Mouse (Mus musculus): Measurements from ENCODE around the gene Hyal4. TPM values are rescaled to one million over a fixed set of nuclear protein-coding genes. Genes with fewer than 3 reads are reported as not detected.

Hyal4 gene
- polyA plus RNA-seq (2014; fragmentation: Nextera tagmentation; extraction: Ambion mirVana), result not detected in 2 replicates

GRCm38 (mm10) chr6:24748029-24748428, at the start of gene Hyal4:
TSS of gene Hyal4 (plus strand) at chr6:24748329.
- no peak within 1 kb of the TSS for H3K4me3 ChIP-seq (replicated peaks; ENCODE audit: low read depth, low read length)
- ATAC-seq (ENCODE audit: low FRiP score, low TSS enrichment), result no peak
- H3K27me3 ChIP-seq (ENCODE audit: control insufficient read depth, insufficient read depth, low read length), result no peaks in the 10 kb centered on the region
- 91% methylated on average over 4 of the region's 4 CpGs for WGBS
- no peaks in the 10 kb centered on the region for H3K9me3 ChIP-seq (ENCODE audit: control insufficient read depth, low read length)
- H3K4me1 ChIP-seq (ENCODE audit: control insufficient read depth, insufficient read depth, low read length), result no peaks in the 10 kb centered on the region
- no peak within 1 kb of the TSS for H3K27ac ChIP-seq (replicated peaks; ENCODE audit: low read depth, low read length)
- no peak for DNase-seq
- H3K36me3 ChIP-seq (ENCODE audit: control insufficient read depth, insufficient read depth, low read length), result no peaks in the 10 kb centered on the region
- H3K4me2 ChIP-seq (ENCODE audit: low read length), result no peak within 1 kb of the TSS
- H3K9ac ChIP-seq (replicated peaks; ENCODE audit: low read length), result no peak within 1 kb of the TSS

- no peak for DNase-seq
- 91% methylated on average over 5 of the region's 5 CpGs for WGBS
- no peak overlapping the region for H3K4me3 ChIP-seq (replicated peaks; ENCODE audit: low read depth, low read length)
- H3K9ac ChIP-seq (replicated peaks; ENCODE audit: low read length), result no peak overlapping the region
- H3K9me3 ChIP-seq (ENCODE audit: control insufficient read depth, low read length), result no peaks in the 10 kb centered on the region
- H3K36me3 ChIP-seq (ENCODE audit: control insufficient read depth, insufficient read depth, low read length), result no peaks in the 10 kb centered on the region
- no peak overlapping the region for H3K4me2 ChIP-seq (ENCODE audit: low read length)
- no peak overlapping the region for H3K27ac ChIP-seq (replicated peaks; ENCODE audit: low read depth, low read length)
- ATAC-seq (ENCODE audit: low FRiP score, low TSS enrichment), result no peak
- H3K4me1 ChIP-seq (ENCODE audit: control insufficient read depth, insufficient read depth, low read length), result no peaks in the 10 kb centered on the region
- no peaks in the 10 kb centered on the region for H3K27me3 ChIP-seq (ENCODE audit: control insufficient read depth, insufficient read depth, low read length)
Observed at GRCm38 (mm10) chr6:24707090-24707489, 41.0 kb upstream of the Hyal4 start.

GRCm38 (mm10) chr6:24707499-24707898, 40.6 kb upstream of the Hyal4 start:
- no peaks in the 10 kb centered on the region for H3K4me1 ChIP-seq (ENCODE audit: control insufficient read depth, insufficient read depth, low read length)
- no peaks in the 10 kb centered on the region for H3K9me3 ChIP-seq (ENCODE audit: control insufficient read depth, low read length)
- H3K27me3 ChIP-seq (ENCODE audit: control insufficient read depth, insufficient read depth, low read length), result no peaks in the 10 kb centered on the region
- H3K9ac ChIP-seq (replicated peaks; ENCODE audit: low read length), result no peak overlapping the region
- 90% methylated on average over 2 of the region's 2 CpGs for WGBS
- H3K27ac ChIP-seq (replicated peaks; ENCODE audit: low read depth, low read length), result no peak overlapping the region
- no peak overlapping the region for H3K4me3 ChIP-seq (replicated peaks; ENCODE audit: low read depth, low read length)
- no peak for DNase-seq
- no peak for ATAC-seq (ENCODE audit: low FRiP score, low TSS enrichment)
- no peak overlapping the region for H3K4me2 ChIP-seq (ENCODE audit: low read length)
- H3K36me3 ChIP-seq (ENCODE audit: control insufficient read depth, insufficient read depth, low read length), result no peaks in the 10 kb centered on the region

- no peaks in the 10 kb centered on the region for H3K4me1 ChIP-seq (ENCODE audit: control insufficient read depth, insufficient read depth, low read length)
- H3K4me3 ChIP-seq (replicated peaks; ENCODE audit: low read depth, low read length), result no peak overlapping the region
- no peaks in the 10 kb centered on the region for H3K9me3 ChIP-seq (ENCODE audit: control insufficient read depth, low read length)
- H3K27me3 ChIP-seq (ENCODE audit: control insufficient read depth, insufficient read depth, low read length), result no peaks in the 10 kb centered on the region
- WGBS, result 37% methylated on average over 13 of the region's 13 CpGs
- no peak overlapping the region for H3K9ac ChIP-seq (replicated peaks; ENCODE audit: low read length)
- H3K4me2 ChIP-seq (ENCODE audit: low read length), result no peak overlapping the region
- H3K36me3 ChIP-seq (ENCODE audit: control insufficient read depth, insufficient read depth, low read length), result no peaks in the 10 kb centered on the region
- peak; percentile 87 for DNase-seq
- H3K27ac ChIP-seq (replicated peaks; ENCODE audit: low read depth, low read length), result no peak overlapping the region
- ATAC-seq (ENCODE audit: low FRiP score, low TSS enrichment), result no peak
Observed at GRCm38 (mm10) chr6:24721317-24722099, 26.6 kb upstream of the Hyal4 start.

GRCm38 (mm10) chr6:24728130-24728529, 20.0 kb upstream of the Hyal4 start:
- Histone ChIP-seq H3K9ac (replicated peaks; ENCODE audit: low read length) (no peak overlapping the region), H3K4me1 (ENCODE audit: control insufficient read depth, insufficient read depth, low read length) (no peaks in the 10 kb centered on the region), H3K4me2 (ENCODE audit: low read length) (no peak overlapping the region), H3K4me3 (replicated peaks; ENCODE audit: low read depth, low read length) (no peak overlapping the region), H3K27ac (replicated peaks; ENCODE audit: low read depth, low read length) (no peak overlapping the region), H3K36me3 (ENCODE audit: control insufficient read depth, insufficient read depth, low read length) (no peaks in the 10 kb centered on the region), H3K27me3 (ENCODE audit: control insufficient read depth, insufficient read depth, low read length) (no peaks in the 10 kb centered on the region), H3K9me3 (ENCODE audit: control insufficient read depth, low read length) (no peaks in the 10 kb centered on the region)
- 100% methylated on average over 1 of the region's 1 CpGs for WGBS
- DNase-seq, result no peak
- no peak for ATAC-seq (ENCODE audit: low FRiP score, low TSS enrichment)

- Histone ChIP-seq H3K27me3 (ENCODE audit: control insufficient read depth, insufficient read depth, low read length) (no peaks in the 10 kb centered on the region), H3K36me3 (ENCODE audit: control insufficient read depth, insufficient read depth, low read length) (no peaks in the 10 kb centered on the region), H3K4me1 (ENCODE audit: control insufficient read depth, insufficient read depth, low read length) (no peaks in the 10 kb centered on the region), H3K9ac (replicated peaks; ENCODE audit: low read length) (no peak within 1 kb of the TSS), H3K27ac (replicated peaks; ENCODE audit: low read depth, low read length) (no peak within 1 kb of the TSS), H3K9me3 (ENCODE audit: control insufficient read depth, low read length) (no peaks in the 10 kb centered on the region), H3K4me3 (replicated peaks; ENCODE audit: low read depth, low read length) (no peak within 1 kb of the TSS), H3K4me2 (ENCODE audit: low read length) (no peak within 1 kb of the TSS)
- 83% methylated on average over 3 of the region's 3 CpGs for WGBS
- DNase-seq, result no peak
- ATAC-seq (ENCODE audit: low FRiP score, low TSS enrichment), result no peak
Observed at GRCm38 (mm10) chr6:24732945-24733344, 15.2 kb upstream of the Hyal4 start, which contains the start of gene Hyal6. TSS of gene Hyal6 (plus strand) at chr6:24733245.

- no peak overlapping the region for H3K9ac ChIP-seq (replicated peaks; ENCODE audit: low read length)
- H3K4me2 ChIP-seq (ENCODE audit: low read length), result no peak overlapping the region
- no peaks in the 10 kb centered on the region for H3K36me3 ChIP-seq (ENCODE audit: control insufficient read depth, insufficient read depth, low read length)
- H3K27me3 ChIP-seq (ENCODE audit: control insufficient read depth, insufficient read depth, low read length), result no peaks in the 10 kb centered on the region
- no peaks in the 10 kb centered on the region for H3K4me1 ChIP-seq (ENCODE audit: control insufficient read depth, insufficient read depth, low read length)
- no peaks in the 10 kb centered on the region for H3K9me3 ChIP-seq (ENCODE audit: control insufficient read depth, low read length)
- ATAC-seq (ENCODE audit: low FRiP score, low TSS enrichment), result no peak
- 89% methylated on average over 6 of the region's 6 CpGs for WGBS
- no peak for DNase-seq
- no peak overlapping the region for H3K27ac ChIP-seq (replicated peaks; ENCODE audit: low read depth, low read length)
- H3K4me3 ChIP-seq (replicated peaks; ENCODE audit: low read depth, low read length), result no peak overlapping the region
Observed at GRCm38 (mm10) chr6:24734565-24734964, 13.6 kb upstream of the Hyal4 start.

GRCm38 (mm10) chr6:24759281-24759680, 11.2 kb downstream of the Hyal4 start:
- H3K36me3 ChIP-seq (ENCODE audit: control insufficient read depth, insufficient read depth, low read length), result no peaks in the 10 kb centered on the region
- DNase-seq, result no peak
- H3K4me2 ChIP-seq (ENCODE audit: low read length), result no peak overlapping the region
- no peaks in the 10 kb centered on the region for H3K4me1 ChIP-seq (ENCODE audit: control insufficient read depth, insufficient read depth, low read length)
- WGBS, result 90% methylated on average over 3 of the region's 3 CpGs
- no peak overlapping the region for H3K27ac ChIP-seq (replicated peaks; ENCODE audit: low read depth, low read length)
- ATAC-seq (ENCODE audit: low FRiP score, low TSS enrichment), result no peak
- H3K9ac ChIP-seq (replicated peaks; ENCODE audit: low read length), result no peak overlapping the region
- H3K4me3 ChIP-seq (replicated peaks; ENCODE audit: low read depth, low read length), result no peak overlapping the region
- H3K27me3 ChIP-seq (ENCODE audit: control insufficient read depth, insufficient read depth, low read length), result no peaks in the 10 kb centered on the region
- H3K9me3 ChIP-seq (ENCODE audit: control insufficient read depth, low read length), result no peaks in the 10 kb centered on the region

- H3K27ac ChIP-seq (replicated peaks; ENCODE audit: low read depth, low read length), result no peak overlapping the region
- no peak overlapping the region for H3K4me2 ChIP-seq (ENCODE audit: low read length)
- ATAC-seq (ENCODE audit: low FRiP score, low TSS enrichment), result no peak
- no peak overlapping the region for H3K9ac ChIP-seq (replicated peaks; ENCODE audit: low read length)
- no peaks in the 10 kb centered on the region for H3K4me1 ChIP-seq (ENCODE audit: control insufficient read depth, insufficient read depth, low read length)
- no peaks in the 10 kb centered on the region for H3K9me3 ChIP-seq (ENCODE audit: control insufficient read depth, low read length)
- DNase-seq, result no peak
- no peaks in the 10 kb centered on the region for H3K27me3 ChIP-seq (ENCODE audit: control insufficient read depth, insufficient read depth, low read length)
- no peak overlapping the region for H3K4me3 ChIP-seq (replicated peaks; ENCODE audit: low read depth, low read length)
- WGBS, result 92% methylated on average over 2 of the region's 2 CpGs
- no peaks in the 10 kb centered on the region for H3K36me3 ChIP-seq (ENCODE audit: control insufficient read depth, insufficient read depth, low read length)
Observed at GRCm38 (mm10) chr6:24766261-24766660, 18.1 kb downstream of the Hyal4 start.
